Mouse (Mus musculus) brown adipose tissue, adult 24 weeks (tissue): ENCODE results near the gene Gm49510. TPM values are rescaled to one million over a fixed set of nuclear protein-coding genes. Genes with fewer than 3 reads are reported as not detected.

Experiments
- H3K27ac ChIP-seq: fragments of 200-500 bp; replicated peaks from 2 replicates; pipeline ENCODE4 v1.5.1; 2012; ENCODE audit warnings: low read depth, mild to moderate bottlenecking, low read length
- H3K4me1 ChIP-seq: fragments of 200-500 bp; 2 replicates; pipeline ENCODE4 v1.6.1; 2012; ENCODE audit warnings: low read length, mixed read lengths; ENCODE audit not compliant: control insufficient read depth, insufficient read depth, insufficient read length
- H3K4me3 ChIP-seq: fragments of 200-500 bp; 2 replicates; pipeline ENCODE4 v1.5.1; 2012; ENCODE audit warnings: low read depth, mild to moderate bottlenecking, low read length, moderate library complexity; ENCODE audit not compliant: insufficient read depth
- polyA plus RNA-seq: library from polyadenylated mRNA; stranded (reverse); fragments of >200 nt; gene quantifications from 2 replicates; pipeline ENCODE4 v1.2.4, GENCODE M21; 2012; ENCODE audit not compliant: missing spikeins, insufficient read depth, insufficient read length

The Gm49510 gene
- polyA plus RNA-seq, 1 experiment: not detected

DNA sequence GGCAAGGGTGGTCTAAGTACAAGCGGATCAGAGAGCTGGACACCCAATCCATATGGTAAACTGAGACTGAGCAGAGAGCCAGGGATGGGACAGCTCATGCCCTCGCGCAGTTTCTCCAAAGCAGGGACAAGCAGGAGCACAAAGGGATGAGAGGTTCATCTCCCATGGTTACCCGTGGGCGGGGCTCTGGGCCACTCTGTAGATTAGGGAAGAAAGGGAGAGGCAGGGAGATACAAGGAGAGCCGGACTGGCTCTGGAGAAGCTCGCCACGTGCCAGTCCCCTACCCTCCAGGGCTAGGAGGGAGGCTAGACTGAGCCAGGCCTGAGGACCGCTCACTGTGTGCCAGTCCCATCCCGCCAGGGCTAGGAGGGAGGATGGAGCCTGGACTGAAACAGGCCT, 37.8 kb downstream of the Gm49510 start:
- H3K4me1 ChIP-seq: peaks cover 6% of the 10 kb centered on the region; the same call in 1 of the 2 replicates
- no peak overlapping the region for H3K4me3 ChIP-seq
- H3K27ac ChIP-seq: no peak overlapping the region

DNA sequence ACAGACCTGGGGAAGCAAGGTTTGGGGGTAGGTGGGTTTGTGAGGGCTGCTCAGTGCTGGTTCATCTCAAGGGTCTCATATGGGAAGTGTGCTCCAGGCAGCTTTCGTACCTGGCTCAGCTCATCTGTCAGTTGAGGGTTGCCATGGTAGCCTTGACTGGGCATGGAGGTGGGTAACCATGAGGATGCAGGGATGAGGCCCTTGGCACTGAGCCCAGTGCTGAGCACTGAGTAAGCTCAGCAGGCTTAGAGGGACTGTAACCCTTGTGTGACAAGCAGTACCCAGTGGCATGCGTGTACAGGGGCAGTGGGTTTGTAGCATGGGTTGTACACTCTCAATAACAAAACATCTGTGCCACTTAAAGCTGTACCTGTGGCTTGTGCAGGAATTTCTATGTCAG, 38.5 kb downstream of the Gm49510 start:
- peaks cover 6% of the 10 kb centered on the region; the same call in 1 of the 2 replicates for H3K4me1 ChIP-seq
- no peak overlapping the region for H3K4me3 ChIP-seq
- no peak overlapping the region for H3K27ac ChIP-seq

DNA sequence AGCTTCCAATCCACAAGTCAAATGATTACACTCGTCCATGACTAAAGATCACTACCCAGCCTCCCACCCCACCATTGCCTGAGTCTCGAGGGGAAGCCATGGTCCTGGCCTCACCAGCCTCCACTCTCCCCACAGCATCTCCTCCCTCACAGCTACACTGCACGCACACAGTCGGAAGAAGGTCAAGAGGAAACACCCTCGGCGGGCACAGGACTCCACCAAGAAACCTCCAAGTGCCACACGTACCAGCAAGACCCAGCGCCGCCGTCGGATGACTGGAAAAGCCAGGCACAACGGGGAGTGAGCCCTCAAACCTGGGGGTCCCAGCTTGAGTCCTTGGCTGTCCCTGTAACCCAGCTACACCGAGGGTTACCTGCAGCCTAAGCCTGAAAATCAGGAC, 40.9 kb downstream of the Gm49510 start:
- Histone ChIP-seq H3K4me3 (no peak overlapping the region), H3K27ac (no peak overlapping the region), H3K4me1 (peaks cover 6% of the 10 kb centered on the region; the same call in 1 of the 2 replicates)

DNA sequence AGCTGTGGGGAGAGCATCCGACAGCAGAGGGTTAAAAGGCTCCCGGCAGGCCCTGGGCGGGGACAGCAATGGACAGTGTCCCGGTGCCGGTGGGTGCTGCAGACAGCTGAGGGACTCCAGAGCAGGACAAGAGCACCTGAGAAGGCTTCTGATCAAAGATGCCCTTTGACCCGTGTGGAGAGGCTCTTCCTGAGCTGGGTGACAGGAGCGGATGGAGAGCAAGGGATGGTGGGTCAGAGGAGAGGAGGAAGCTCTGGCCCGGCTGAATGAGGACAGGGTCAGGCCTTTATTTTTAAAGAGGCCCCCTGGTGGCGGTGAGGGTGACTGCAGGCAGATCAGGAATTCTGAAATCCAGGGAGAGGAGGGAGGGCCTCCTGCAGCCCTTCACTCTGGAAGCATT, 43.2 kb downstream of the Gm49510 start:
- Histone ChIP-seq H3K27ac (no peak overlapping the region), H3K4me1 (no peaks in the 10 kb centered on the region), H3K4me3 (peak overlapping the region; percentile 47)

DNA sequence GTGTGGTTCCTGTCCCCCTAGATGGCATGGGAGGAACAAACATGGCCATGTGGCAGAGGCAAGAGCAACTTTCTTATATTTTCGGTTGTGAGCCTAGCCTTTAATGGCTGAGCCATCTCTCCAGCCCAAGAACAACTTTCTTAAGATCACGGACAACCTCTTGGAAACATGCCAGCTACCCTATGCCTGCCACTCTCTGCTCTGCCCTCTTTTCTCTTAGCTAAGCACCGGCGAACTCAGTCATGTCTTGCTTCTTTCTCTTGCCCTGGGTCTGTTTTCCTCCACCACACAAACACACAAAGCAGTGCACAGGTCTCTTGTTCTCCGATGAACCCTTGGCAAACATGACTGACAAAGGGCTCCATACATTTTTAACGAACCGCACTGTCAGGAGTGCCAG, 46.8 kb downstream of the Gm49510 start:
- no peak overlapping the region for H3K4me3 ChIP-seq
- H3K4me1 ChIP-seq: no peaks in the 10 kb centered on the region
- no peak overlapping the region for H3K27ac ChIP-seq

DNA sequence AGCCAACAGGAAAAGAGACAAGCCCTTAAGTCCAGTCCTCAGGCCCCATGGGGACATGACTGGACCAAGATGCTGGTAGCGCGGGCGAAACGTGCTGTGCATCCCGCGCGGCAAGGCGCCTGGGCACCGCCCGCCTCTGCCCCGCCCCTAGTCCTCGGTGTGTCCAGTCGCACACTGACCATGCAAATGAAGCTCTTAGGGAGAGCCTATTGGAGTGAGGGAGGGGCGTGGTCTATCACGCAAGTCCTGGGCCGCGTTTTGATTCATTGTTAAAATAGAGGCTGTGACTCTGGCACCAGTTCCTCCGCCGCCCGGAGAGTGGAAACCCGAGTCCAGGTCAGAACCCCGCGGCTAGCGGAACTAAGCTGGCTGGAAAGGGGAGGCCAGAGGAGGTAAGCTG, 48.2 kb downstream of the Gm49510 start, which contains the start of gene Triobp:
Gene Triobp, plus strand, starts transcription at position 68 of the 400 bp plus-strand sequence.
- H3K27ac ChIP-seq: no peak within 1 kb of the TSS
- no peaks in the 10 kb centered on the region for H3K4me1 ChIP-seq
- peak within 1 kb of the TSS; percentile 6; the same call in 1 of the 2 replicates for H3K4me3 ChIP-seq

DNA sequence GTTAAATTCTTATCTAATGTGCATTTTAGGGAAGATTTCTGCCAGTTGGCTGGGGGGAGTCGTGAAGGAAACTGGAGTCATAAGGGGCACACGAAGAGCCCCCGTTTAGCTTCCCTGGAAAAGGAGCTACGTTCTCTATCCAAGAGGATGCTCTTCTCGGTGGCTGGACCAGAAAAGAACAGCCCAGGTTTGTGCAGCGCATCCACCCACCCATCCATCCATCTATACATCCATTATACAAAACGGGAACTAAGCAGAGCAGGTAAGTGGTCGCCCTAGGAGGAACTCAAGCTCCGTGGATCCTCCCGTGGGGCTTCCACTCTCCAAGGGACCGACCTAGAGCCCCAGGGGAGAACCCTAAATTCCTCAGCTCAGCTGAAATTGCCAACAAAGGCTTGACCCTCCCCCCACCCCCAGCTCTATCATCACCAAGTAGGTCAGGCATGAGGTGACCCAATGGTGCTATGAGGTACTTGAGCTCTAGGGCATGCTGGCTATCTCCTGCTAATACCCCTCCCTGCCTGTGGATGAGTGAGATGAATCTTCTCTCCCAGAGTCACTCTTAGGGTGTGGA, 48.8 kb downstream of the Gm49510 start:
- Histone ChIP-seq H3K27ac (no peak overlapping the region), H3K4me1 (no peaks in the 10 kb centered on the region), H3K4me3 (peak overlapping the region; percentile 6; the same call in 1 of the 2 replicates)

DNA sequence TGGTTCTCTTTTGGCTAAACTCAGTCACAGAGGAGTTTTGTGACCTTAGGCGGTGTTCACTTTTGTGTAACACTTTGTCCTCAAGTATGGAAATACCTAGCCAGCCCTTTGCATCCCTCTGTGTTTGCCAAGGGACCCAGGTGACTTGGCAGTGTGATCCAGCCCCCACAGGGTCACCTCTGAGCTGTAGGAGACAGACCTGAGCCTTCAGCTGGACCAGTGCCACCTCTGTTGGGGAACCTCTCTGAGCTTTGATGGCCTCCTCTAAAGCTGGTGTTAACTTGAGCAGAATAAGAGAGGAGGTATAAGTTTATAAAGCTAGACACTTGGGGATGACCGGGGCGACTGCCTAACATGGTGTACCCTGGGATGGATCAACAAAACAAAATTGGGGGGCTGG, 49.4 kb downstream of the Gm49510 start:
- Histone ChIP-seq H3K27ac (no peak overlapping the region), H3K4me3 (no peak overlapping the region)

DNA sequence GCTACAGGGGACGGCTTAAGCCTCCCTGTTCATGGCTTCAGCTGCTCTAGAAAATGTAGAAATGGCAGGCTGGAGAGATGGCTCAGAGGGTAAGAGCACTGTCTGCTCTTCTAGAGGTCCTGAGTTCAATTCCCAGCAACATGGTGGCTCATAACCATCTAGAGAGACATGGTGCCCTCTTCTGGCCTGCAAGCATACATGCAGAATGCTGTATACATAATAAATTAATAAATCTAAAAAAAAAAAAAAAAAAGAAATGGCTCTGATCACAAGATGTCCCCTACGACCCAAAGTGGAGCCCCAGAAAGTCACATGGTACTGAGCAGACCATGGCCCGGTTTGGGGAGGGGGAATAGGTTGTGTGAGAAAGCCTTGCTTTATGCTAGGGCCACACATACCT, 56.2 kb downstream of the Gm49510 start:
- Histone ChIP-seq H3K4me1 (0 out of 2 replicates have a peak, but pooled peaks cover 2% of the 10 kb centered on the region), H3K27ac (no peak overlapping the region), H3K4me3 (no peak overlapping the region)

More for the DNA sequence above, 49.4 kb downstream of the Gm49510 start:
- H3K4me1 ChIP-seq: no peaks in the 10 kb centered on the region

DNA sequence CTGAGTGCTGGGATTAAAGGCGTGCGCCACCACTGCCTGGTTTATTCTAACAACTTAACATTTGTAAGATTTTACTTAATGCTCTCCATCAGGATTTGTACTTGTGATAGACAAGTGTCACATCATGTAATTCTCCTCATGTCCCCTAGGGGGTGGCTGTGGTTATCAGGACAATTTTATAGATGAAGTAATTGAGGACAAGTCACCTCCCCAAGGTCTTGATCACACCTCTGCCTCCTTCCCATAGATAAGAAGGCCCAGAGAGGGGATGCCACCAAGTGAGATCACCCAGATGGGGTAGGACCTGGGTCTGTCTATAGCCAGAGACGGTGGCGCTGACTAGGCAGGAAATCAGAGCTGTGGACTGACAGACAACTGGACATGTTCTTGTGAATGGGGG, 56.9 kb downstream of the Gm49510 start:
- H3K27ac ChIP-seq: no peak overlapping the region
- 0 out of 2 replicates have a peak, but pooled peaks cover 2% of the 10 kb centered on the region for H3K4me1 ChIP-seq
- H3K4me3 ChIP-seq: no peak overlapping the region

DNA sequence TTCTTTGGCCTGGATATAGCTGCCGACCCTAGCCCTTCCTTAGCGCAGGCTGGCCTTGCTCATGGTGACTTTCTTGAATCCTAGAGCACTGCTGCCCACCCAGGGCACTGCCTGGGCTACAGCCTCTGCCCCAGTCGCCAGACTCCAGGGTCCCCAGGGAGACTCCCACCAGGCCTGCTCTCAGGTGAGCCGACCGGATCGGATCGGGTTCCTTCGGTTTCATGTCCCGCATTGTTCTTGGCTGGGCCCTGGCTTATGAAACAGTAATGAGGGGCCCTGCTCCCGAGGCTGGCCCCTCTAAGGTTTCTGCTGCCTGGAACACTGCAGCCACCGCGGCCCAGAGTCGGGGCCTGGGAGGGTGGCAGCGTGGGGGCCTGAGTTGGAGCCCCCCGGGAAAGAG, 57.6 kb downstream of the Gm49510 start:
- H3K4me3 ChIP-seq: no peak overlapping the region
- 0 out of 2 replicates have a peak, but pooled peaks cover 2% of the 10 kb centered on the region for H3K4me1 ChIP-seq
- H3K27ac ChIP-seq: no peak overlapping the region

DNA sequence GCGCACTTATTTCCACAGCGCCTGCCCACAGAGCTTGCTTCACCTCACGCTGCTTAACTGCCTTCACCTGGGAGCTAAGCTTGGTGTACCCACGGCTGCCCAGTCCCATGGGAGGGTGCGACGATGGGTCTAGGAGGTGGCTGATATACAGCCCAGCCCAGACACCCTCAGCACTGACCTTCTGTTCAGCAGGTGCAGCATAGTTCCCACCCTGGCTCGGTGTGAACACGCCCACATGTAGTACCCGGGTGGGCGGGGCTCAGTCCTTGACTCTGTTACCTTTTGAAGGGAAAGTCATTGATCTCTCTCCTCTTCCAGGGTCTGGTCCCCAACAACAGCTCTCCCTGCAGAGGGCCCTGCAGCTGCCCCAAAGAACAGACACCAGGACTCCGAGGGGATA, 60.1 kb downstream of the Gm49510 start:
- Histone ChIP-seq H3K4me1 (0 out of 2 replicates have a peak, but pooled peaks cover 2% of the 10 kb centered on the region), H3K27ac (no peak overlapping the region), H3K4me3 (no peak overlapping the region)

DNA sequence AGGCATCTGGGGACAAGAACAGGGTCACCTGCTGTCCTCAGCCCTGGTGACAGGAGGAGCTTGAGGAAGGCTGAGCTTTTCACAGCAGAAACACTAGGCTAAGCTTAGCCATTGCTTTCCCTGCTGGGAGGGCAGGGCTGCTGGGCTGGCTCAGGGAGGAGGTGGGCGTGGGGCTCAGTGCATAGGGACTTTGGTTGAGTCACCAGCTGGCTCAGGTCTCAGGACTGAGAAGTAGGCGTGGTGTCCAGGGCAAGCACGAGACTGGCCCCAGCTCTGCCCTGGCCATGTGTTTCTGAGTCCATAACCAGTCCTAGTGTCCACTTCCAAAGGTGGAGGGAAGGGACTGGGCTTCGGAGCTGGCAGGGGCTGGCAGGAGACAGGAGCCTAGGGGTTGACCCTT, 60.6 kb downstream of the Gm49510 start:
- H3K4me3 ChIP-seq: no peak overlapping the region
- no peak overlapping the region for H3K27ac ChIP-seq
- 0 out of 2 replicates have a peak, but pooled peaks cover 2% of the 10 kb centered on the region for H3K4me1 ChIP-seq

DNA sequence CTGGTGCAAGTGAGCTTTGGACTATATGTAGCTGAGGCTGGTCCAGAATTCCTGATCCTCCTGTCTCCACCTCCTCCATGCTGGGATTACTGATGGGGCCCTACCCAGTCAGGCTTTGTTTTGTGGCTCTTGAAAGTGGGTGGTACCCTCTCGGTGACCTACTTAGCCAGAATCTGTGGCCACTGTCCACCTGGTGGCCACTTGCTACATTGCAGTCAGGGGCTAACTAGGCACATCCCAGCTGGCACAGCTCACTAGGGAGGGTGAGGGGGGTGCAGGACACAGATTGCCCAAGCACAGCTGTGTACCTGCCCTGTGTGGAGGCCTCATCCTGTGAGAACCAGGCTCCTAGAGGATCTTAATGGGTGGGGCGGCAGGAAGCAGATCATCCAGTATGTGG, 63.4 kb downstream of the Gm49510 start:
- Histone ChIP-seq H3K27ac (no peak overlapping the region), H3K4me1 (0 out of 2 replicates have a peak, but pooled peaks cover 2% of the 10 kb centered on the region)

More for the DNA sequence above, 63.4 kb downstream of the Gm49510 start:
- H3K4me3 ChIP-seq: no peak overlapping the region
